Mouse (Mus musculus) CD4-positive helper T cell, adult 2 months (primary cell): ENCODE data around the gene Tspan4.

ENCODE experiments used
- DNase-seq: peaks from one replicate; pipeline ENCODE4 v3.0.0-alpha.2; 2012; ENCODE audit warnings: low read depth, missing footprints, low spot score

Gene Tspan4

DNA sequence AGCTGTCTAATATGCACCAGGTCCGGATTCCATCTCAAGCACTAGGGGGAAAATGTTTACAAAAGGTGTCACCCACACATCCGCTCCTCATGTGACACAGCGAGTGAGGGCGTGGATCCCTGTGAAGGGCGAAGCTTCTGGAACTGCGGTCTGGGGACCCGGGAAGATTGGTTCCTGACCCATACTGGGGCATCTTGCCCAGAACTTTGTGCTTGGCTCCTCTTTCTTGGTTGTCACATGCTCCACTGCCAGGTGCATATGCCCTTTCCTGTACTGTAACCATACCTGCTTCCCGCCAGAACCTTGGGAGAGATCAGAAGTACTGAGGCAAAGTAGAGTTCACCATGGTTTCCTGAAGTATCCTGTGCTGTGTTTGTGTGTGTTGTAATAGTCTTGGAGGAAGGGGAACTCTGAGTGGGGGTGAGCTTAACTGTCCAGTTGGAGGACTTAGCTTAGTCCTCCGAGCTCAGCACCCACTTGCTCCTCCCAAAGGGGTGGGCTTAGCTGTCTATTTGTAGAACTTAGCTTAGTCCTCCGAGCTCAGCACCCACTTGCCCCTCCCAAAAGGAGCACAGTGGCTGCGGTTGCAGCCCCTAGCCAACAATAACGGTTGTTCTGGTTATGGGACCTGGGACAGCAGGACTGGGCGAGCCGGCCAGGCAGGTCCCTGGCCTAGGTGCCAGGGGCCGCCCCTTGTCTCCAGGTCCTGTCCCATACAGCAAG, 14.5 kb upstream of the Tspan4 start, which contains the start of gene Cracr2b:
Cracr2b (plus strand) TSS at position 704 of the 723 bp plus-strand sequence.
- DNase-seq = no peak

DNA sequence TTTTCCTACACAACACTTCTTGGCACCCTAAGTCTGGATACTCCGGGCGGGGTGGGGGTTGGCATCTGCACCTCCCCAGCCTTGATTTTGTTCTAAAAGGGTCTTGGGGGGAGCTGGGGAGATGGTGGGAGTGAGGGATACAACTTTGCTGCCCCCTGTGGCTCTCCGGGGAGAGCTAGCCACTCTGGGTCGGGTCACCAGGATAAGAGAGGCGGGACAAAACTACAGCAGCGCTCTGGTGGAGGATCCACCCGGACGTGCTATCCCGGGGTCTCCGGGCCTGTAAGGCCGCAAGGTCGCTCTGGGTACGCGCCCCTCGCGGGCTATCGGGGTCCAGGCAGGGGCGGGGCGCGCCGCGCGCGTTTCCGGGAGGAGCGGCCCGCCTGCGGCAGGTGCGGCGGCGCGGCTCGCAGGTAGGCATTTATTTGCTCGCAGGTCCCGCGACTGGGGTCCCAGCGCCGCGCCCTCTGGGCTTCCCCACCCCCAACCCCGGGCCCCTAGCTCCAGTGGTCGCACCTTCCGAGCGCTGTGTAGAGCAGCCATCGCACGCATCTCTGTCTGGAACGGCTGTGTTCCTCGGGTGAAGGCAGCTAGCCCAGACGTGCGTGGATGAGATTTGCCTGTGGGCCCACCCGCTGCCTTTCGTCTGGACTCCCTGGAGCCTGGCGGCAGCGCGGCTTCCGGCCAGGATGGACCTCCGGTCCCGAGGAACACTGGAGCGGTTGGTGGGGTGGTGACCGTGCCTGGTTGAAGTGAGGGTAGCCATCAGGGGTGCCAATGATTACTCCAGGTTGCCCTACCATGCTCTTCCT, 13.3 kb upstream of the Tspan4 start:
- no peak for DNase-seq

DNA sequence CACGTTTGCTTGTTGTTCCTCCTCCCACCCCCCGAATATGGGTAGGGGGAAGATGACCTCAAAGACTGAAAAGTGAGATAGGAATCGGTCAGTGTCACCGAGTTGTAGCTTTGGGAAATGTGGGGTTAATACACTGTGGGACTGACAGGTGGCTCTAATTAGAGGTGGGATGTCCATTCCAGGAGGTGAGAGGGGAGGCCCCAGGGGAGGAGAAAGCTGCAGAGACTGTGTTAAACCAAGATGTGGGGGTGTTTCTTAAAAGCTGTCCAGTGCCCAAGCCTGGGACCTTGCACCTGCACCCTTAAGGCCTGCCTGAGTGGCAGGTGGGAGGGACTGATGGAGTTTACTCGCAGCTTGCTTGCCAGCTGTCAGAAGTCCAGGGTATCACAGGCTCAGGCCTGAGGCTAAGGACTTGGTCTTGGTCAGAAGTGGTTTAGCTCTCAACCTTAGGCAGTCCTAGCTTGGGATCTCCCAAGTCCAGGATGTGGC, 12.7 kb upstream of the Tspan4 start:
- DNase-seq = no peak

DNA sequence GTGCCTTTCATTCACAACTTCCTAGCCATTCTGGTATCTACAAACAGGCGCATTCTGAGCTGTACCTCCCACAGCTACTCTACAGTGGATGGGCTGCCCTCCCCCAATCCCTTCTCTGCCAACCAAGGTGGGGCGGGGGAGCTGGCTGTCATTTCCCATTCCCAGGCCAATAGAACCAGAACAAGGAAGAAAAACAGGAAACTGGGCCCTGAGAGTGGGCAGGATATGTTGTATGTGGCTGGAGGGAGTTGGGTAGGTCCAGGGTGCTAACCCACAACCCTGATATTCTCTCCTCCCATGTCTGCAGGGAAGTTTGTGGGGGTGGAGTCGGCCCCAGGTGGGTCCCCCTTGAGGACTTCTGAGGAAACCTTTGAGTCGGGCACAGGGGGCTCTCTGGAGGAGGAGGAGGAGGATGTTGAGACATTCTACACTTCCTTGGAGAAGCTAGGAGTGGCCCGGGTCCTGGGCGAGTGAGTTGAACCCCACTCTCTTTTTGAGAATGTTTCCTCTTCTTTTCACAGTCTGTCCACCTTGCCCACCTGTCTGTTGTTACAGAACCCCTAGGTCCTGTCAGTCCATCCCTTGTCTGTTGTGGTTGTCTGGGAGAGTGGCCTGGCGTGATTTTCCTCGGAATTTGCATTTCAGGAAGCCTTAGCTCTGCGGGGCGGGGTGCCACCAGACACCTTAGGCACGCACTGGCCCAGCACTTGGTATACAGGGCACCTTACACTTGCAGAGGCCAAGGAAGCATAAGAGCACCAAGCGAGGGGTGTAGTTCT, 11.0 kb upstream of the Tspan4 start:
- no peak for DNase-seq

DNA sequence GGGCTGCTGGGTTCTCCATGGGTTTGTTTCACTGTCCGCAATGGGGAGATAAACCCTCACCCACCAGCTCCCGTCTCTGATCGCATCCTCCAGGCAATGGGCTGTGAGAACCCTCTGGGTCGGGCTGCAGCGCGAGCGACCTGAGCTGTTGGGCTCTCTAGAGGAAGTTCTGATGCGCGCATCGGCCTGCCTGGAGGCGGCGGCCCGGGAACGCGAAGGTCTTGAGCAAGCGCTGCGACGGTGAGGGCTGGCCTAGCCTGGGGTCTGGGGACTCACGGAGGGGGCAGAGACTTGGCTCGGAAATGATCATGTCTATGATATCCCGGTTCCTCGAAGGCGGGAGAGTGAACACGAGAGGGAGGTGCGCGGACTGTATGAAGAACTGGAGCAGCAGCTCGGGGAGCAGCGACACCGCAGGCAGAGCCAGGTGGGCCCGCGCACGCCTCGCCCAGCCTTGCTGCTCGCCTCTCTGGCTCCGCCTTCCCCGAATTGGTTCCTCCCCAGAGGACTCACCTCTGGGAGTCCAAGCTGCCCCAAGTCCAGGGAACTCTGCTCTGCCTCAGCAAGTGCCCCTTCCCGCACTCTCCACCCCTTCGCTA, 10.3 kb upstream of the Tspan4 start:
- DNase-seq = no peak

DNA sequence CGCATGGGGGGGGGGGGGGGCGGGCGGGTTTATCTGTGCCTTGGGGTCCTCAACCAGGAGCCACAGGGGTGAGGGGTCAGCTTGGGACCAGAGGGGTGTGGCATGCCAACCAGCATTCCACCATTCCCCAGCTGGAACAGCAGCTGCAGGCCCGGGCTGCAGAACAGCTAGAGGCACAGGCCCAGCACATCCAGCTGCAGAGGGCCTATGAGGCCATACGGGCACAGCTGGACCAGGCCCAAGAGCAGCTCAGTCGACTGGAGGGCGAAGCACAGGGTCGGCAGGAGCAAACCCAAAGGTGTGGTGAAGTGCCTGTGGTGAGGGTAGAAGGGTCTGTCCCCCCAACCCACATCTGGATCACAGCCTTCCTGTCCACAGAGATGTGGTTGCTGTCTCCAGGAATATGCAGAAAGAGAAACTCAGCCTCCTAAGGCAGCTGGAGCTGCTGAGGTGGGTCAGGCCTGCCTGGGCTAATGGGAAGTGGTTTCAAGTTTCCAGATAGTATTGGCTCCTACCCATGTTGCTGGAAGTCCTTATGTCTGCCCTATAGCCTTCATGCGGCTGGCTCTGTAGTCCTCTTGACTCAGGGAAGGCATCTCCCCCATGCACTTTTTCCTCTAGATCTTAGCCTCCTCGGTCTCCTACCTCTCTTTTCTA, 9.5 kb upstream of the Tspan4 start:
- DNase-seq = no peak

DNA sequence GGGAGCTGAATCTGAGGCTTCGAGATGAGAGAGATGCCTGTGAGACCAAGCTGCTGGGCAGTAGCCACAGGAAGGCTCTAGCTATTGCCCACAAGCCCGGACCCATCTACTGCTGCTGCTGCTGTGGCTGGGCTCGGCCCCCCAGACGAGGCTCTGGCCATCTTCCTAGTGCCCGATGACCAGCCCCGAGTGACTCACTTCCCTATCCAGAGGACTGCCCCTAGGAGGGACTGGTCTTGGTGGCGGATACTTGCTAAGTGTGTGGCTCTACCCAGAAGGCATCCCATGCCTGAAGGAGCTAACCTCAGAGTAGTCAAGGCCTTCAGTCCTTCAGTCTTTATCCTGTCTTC, 9.0 kb upstream of the Tspan4 start:
- no peak for DNase-seq

DNA sequence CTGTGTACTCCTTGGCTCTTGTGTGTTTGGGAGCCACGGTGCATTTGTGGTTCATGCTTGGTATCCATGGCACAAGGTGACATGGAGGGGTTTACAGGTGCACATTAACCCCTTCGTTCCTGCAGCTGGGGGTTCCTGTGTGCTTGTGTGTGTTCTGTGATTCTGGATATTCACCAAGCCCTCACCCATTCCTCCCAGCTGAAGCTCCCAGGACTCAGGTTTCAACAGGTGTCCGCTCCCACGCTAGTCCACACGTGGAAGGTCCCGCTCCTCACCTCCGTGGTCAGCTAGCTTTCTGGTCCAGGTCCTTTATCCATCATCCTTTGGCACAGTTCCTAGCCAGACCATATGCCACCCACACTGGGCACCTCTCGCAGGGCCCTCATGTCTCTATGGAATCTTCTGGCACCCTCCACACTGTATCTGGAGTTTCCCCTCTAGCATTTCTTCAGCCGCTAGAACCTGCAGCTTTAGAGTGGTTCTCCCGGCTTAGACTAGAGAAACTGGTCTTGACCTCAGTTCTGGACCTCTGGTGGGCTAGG, 8.4 kb upstream of the Tspan4 start:
- no peak for DNase-seq

DNA sequence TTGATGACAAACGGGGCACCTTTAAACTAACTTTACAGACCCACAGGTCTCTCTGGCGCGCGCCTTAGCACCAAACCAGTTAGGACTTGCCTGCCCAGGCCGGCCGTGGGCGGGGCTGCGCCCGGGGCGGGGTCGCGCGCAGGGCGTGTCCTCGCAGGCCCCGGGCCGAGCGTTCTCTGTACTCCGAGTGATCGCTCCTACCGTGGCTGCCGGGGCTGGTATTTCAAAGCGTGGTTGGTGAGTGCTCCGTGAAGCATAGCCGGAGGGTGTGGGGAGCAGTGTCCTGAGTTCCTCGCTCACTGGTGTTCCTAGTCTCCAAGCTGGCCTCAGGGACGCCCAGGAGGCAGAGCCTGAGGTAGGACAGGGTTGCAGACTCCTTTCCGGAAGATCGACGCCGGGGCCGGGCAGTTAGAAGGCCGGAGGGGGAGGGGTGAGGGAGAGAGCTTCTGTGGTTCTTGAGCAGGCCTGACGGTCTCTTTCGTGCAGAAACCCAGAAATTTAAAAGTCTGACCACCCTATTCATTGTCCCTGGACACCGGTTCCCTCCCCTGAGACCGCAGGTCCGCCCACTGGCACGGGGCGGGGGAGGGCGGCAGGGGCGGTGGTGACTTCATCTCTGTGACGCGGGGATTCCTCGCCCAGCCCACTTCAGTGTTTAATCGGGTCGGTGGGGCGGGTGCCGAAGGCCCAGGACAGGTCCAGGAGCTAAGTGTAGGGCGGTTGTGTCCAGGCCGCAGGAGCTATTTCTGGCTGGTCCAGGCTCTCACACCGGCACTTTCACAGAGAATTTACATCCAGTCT, 7.6 kb upstream of the Tspan4 start, which contains the start of gene Cd151:
Cd151 (plus strand) TSS at position 163 of the 801 bp plus-strand sequence.
- peak; percentile 82 for DNase-seq

DNA sequence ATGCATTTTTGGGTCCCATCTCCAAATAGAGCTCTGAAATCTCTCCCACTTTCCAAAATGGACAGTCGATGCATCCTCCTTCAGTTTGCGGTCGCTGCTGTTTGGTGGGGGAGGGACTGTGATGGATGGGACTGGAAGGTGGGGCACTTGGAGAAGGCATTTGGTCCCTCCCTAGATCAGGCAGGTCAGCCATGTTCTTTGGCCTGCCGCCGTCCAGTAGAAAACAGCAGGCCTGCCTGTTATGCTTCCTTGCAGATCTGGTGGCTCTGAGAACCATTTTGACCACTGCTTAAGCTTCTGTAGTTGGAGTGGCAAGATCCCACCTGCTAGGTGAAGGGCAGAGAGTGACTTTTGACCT, 6.9 kb upstream of the Tspan4 start:
- no peak for DNase-seq

DNA sequence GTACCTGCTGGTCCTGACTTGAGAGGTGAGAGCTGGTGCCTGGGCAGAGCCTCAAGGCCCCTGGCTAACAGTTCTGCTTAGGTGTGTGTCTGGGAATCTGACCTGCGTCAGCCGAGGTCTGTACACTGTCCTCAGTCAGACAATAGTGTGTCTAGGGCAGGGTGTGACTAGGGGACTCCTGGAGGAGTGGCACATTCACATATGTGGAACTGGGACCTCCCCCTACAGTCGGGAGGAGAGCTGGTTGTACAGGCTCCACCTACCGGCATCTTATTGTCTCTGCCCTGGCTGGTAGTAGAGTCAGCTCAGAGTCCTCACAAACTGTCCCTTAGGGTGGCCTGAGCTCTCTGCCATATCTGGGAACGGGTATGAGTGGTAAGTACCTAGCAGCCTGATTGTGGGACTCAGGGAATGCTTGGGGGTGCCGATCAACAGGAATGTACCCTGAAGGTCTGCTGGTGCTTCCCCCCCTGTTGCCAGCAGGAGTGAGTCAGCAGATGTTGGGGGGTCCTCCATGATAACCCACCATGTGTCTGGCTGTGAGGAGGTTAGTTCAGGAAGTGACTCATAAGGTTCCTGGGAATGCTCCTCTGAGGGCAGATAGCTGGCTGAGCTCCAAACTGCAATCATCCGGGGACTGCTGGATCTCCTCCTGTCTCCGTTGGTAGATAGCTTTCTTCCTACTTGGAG, 6.4 kb upstream of the Tspan4 start:
- peak; percentile 64 for DNase-seq

DNA sequence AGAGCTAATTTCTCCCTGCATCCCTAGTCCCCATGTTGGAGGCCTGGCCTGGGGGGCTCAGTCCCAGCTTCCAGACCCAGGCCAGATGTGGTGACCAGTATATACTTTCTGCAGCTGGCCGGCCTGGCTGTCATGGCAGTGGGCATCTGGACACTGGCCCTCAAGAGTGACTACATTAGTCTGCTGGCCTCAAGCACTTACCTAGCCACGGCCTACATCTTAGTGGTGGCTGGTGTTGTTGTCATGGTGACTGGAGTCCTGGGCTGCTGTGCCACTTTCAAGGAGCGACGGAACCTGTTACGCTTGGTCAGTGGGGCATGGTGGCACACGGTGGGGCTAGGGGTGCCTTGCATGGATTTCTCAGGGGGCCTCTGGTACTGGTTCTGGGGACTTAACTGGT, 5.7 kb upstream of the Tspan4 start:
- no peak for DNase-seq

DNA sequence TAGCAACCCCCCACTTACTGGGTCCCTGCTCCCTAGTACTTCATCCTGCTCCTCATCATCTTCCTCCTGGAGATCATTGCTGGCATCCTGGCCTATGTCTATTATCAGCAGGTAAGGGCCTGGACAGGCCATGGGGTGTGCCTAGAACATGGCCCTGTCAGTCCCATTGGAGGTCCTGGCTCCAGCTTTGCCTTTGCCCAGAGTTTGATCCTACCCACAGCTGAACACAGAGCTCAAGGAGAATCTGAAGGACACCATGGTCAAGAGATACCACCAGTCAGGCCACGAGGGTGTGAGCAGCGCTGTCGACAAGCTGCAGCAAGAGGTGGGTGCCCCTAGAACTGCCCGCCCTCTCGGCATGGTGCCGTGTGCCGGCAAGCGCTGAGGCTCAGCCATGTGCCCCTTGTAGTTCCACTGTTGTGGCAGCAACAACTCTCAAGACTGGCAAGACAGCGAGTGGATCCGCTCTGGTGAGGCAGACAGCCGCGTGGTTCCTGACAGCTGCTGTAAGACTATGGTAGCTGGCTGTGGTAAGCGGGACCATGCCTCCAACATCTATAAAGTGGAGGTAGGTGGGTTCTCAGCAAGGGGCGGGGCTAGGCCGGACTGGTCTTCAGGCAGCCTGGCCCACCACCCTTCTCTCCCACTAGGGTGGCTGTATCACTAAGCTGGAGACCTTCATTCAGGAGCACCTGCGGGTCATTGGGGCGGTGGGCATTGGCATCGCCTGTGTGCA, 5.0 kb upstream of the Tspan4 start:
- no peak for DNase-seq

DNA sequence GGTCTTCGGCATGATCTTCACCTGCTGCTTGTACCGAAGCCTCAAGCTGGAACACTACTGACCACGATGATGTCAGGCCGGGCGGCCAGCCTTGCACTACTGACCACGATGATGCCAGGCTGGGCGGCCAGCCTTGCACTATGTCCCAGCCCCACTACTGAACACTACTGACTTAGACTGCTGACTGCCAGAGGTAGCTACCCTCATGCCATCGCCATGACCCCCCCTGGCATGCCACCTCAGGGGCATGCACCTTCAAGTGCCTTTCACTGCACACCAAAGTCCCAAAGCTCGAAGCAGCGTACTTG, 4.4 kb upstream of the Tspan4 start:
- no peak for DNase-seq

DNA sequence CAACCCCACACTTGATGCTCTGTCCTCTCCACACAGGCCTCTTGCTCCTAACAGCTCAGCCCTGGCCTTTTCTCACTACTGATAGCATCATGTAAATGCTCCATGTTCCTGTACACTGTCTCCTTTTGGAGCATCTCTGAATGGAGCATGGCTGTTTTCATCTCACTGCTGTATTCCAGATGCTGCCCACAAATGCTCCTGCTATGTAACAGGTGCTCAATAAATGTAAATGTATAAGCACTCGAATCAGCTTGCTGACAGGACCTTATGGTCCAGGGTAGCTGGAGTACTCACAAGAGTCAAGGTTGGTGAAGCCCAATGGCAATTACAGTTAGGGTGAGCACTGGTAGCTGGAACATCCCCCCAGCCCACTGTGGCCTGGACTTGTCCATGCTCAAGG, 3.8 kb upstream of the Tspan4 start:
- DNase-seq = no peak

DNA sequence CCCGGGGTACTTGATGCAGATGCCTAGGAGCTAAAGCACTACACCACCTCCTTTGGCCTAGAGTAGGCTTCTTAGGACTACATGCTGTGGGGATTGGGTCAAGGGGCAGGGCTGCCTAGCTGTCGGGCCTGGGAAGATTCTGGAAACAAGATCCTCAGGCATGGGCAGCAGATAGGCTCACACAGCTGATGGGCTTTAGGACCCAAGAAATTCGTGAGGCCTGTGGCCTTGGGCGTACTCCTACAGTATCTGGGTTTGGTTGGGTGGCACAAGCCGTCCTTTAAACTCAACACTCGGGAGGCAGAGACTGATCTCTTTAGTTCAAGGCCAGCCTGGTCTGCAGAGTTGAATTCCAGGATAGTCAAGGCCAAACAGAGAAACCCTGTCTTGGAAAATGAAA, 2.8 kb upstream of the Tspan4 start:
- DNase-seq = no peak

DNA sequence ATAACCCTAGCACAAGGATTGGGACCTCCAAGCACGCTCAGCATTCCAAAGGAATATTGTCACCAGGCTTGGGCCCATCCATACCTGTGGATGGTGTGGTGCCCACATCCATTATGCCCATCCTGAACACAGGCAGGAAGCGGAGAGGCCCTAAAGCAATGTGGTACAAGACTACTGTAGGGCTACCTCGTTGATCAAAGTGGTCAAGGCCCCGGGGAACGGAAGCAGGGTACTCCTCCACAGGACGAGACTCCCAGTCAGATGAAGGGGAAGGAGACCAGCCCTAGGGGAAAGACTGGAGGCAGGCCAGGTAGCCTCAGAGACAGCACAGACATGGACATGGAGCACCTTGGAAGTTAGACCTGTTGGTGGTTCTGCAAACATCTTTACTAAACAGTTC, 2.3 kb upstream of the Tspan4 start:
- DNase-seq = no peak

DNA sequence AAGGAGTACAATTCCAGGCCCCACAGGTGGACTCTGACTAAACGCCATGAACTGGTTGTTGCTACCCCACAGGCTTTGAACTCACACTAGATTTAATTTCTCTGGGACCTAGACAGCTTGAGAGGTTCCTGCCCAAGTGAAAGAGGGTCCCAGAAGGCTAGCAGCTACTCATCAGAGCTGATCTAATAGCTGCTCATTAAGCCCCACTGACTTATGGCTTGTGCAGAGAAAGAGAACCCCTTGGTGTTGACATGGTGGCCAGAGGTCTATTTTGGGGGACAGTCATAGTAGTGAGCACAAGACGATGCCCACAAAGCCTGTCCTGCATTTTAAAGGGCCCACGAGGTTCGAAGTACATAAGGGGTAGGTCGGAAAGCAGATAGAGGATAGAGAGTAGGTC, 880 bp upstream of the Tspan4 start:
- DNase-seq = no peak

DNA sequence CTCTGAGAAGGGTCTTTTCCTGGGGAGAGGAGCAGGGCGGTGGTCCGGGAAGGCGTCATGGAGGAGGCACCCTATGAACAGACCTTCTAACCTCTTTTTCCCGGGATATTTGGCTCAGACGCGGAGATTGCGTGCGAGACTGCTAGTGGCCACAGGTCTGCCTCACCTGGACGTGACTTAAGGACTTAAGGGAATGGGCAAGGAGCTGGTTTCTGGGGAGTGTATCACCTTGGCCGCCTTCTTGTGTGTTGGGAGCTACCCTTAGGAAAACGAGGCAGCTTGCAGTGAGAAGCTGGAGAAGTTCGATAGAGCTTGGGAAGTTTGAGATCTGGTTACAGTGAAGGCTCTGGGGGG, 742 bp downstream of the Tspan4 start:
- no peak for DNase-seq
